Mouse (Mus musculus) hindlimb bud, embryonic 11.5 days (tissue): ENCODE results near the gene Thyn1.

Source experiments
- DNase-seq: peaks from one replicate; pipeline ENCODE4 v3.0.0-alpha.2; 2012; ENCODE audit warnings: low read depth, low spot score; ENCODE audit errors: extremely low spot score

Gene Thyn1

GRCm38 (mm10) chr9:26999461-27000395 lies at the start of gene Thyn1, which contains the start of gene Acad8:
Thyn1 (plus strand) TSS chr9:26999710.
Acad8 (minus strand) TSS chr9:26999566.
- DNase-seq = peak; percentile 79

- no peak for DNase-seq
Observed at GRCm38 (mm10) chr9:26977754-26978153, 21.8 kb upstream of the Thyn1 start.

GRCm38 (mm10) chr9:26978776-26979175 lies 20.7 kb upstream of the Thyn1 start:
- no peak for DNase-seq

- DNase-seq = no peak
Observed at GRCm38 (mm10) chr9:26985090-26985613, 14.4 kb upstream of the Thyn1 start.

GRCm38 (mm10) chr9:26985668-26986277 lies 13.7 kb upstream of the Thyn1 start:
- no peak for DNase-seq

- DNase-seq = no peak
Observed at GRCm38 (mm10) chr9:26990181-26990580, 9.3 kb upstream of the Thyn1 start.

GRCm38 (mm10) chr9:26993118-26993517 lies 6.4 kb upstream of the Thyn1 start:
- no peak for DNase-seq

GRCm38 (mm10) chr9:26993900-26994299 lies 5.6 kb upstream of the Thyn1 start:
- DNase-seq = no peak

- DNase-seq = no peak
Observed at GRCm38 (mm10) chr9:26997062-26997461, 2.4 kb upstream of the Thyn1 start.

- no peak for DNase-seq
Observed at GRCm38 (mm10) chr9:26997501-26997900, 2.0 kb upstream of the Thyn1 start.

- no peak for DNase-seq
Observed at GRCm38 (mm10) chr9:26998669-26999460, 645 bp upstream of the Thyn1 start.

- DNase-seq = no peak
Observed at GRCm38 (mm10) chr9:27005231-27005630, 5.7 kb downstream of the Thyn1 start.

- no peak for DNase-seq
Observed at GRCm38 (mm10) chr9:27005933-27006332, 6.4 kb downstream of the Thyn1 start.

- DNase-seq = no peak
Observed at GRCm38 (mm10) chr9:27006866-27007265, 7.4 kb downstream of the Thyn1 start.

GRCm38 (mm10) chr9:27009231-27009630 lies 9.7 kb downstream of the Thyn1 start:
- DNase-seq = no peak

- DNase-seq = no peak
Observed at GRCm38 (mm10) chr9:27011572-27011971, 12.1 kb downstream of the Thyn1 start.

- no peak for DNase-seq
Observed at GRCm38 (mm10) chr9:27018961-27019360, 19.5 kb downstream of the Thyn1 start.

- no peak for DNase-seq
Observed at GRCm38 (mm10) chr9:27023681-27024080, 24.2 kb downstream of the Thyn1 start.

GRCm38 (mm10) chr9:27026708-27027107 lies 27.2 kb downstream of the Thyn1 start:
- no peak for DNase-seq

GRCm38 (mm10) chr9:27029022-27029827 lies 29.7 kb downstream of the Thyn1 start:
- no peak for DNase-seq
